Mouse (Mus musculus) heart, adult 2 months (tissue): ENCODE results near the gene Atcay. TPM values are rescaled to one million over a fixed set of nuclear protein-coding genes. Genes with fewer than 3 reads are reported as not detected.

Experiments used
- DNase-seq, 2 experiments: peaks; one replicate each; pipeline ENCODE4 v3.0.0; 2021
- H3K27ac ChIP-seq: fragments of 200-600 bp; 2 replicates; pipeline ENCODE4 v1.8.1; 2022
- H3K27me3 ChIP-seq: fragments of 200-500 bp; 2 replicates; pipeline ENCODE4 v1.6.1; 2012; ENCODE audit warnings: mild to moderate bottlenecking, low read length, inconsistent platforms, mixed read lengths; ENCODE audit not compliant: control insufficient read depth, insufficient read depth
- H3K36me3 ChIP-seq: fragments of 200-500 bp; 2 replicates; pipeline ENCODE4 v1.6.1; 2012; ENCODE audit warnings: low read length, inconsistent platforms; ENCODE audit not compliant: control insufficient read depth, insufficient read depth
- H3K4me1 ChIP-seq: fragments of 200-500 bp; 2 replicates; pipeline ENCODE4 v1.6.1; 2011; ENCODE audit warnings: low read length; ENCODE audit not compliant: control insufficient read depth, insufficient read depth
- H3K4me3 ChIP-seq: fragments of 200-600 bp; 2 replicates; pipeline ENCODE4 v1.8.1; 2022
- H3K79me2 ChIP-seq: fragments of 200-500 bp; replicated peaks from 2 replicates; pipeline ENCODE4 v1.6.1; 2012; ENCODE audit warnings: mild to moderate bottlenecking, inconsistent platforms, low read length, moderate library complexity, mixed read lengths; ENCODE audit not compliant: control insufficient read depth, insufficient read depth
- H3K9ac ChIP-seq: fragments of 200-500 bp; 2 replicates; pipeline ENCODE4 v1.6.1; 2012; ENCODE audit warnings: low read depth, mild to moderate bottlenecking, control low read depth, inconsistent platforms, low read length, mixed read lengths
- CTCF ChIP-seq: fragments of 200-600 bp; IDR thresholded peaks from 2 replicates; pipeline ENCODE4 v1.8.1; 2022; ENCODE audit warnings: antibody characterized with exemption, mild to moderate bottlenecking, moderate library complexity
- EP300 ChIP-seq: fragments of 200-500 bp; IDR thresholded peaks from 2 replicates; pipeline ENCODE4 v1.6.1; 2011; ENCODE audit warnings: low read depth, low read length, control low read depth; ENCODE audit not compliant: insufficient read depth
- POLR2A ChIP-seq: fragments of 200-500 bp; IDR thresholded peaks from 2 replicates; pipeline ENCODE4 v1.6.1; 2011; ENCODE audit warnings: mild to moderate bottlenecking, low read depth, low read length, control low read depth; ENCODE audit not compliant: insufficient read depth
- WGBS: fragments of 180-500 bp; shearing (Covaris S2); methylation state at CpG from one replicate; pipeline ENCODE4 v1.1.7; 2018; 5-methylcytosine and 5-hydroxymethylcytosine counted together
- intact Hi-C: fragments of 180-260 bp; cut with DNase I; formaldehyde crosslinking; loops from one replicate; pipeline ENCODE4 v1.15.1; 2025
- polyA plus RNA-seq: library from polyadenylated mRNA; depleted of rRNA; stranded (reverse); fragments of >200 nt; gene quantifications from 2 replicates; pipeline ENCODE4 v1.2.3, GENCODE M21; 2012
- total RNA-seq, 2 experiments: library from RNA; stranded (reverse); gene quantifications; 2 replicates each; pipeline ENCODE4 v1.2.3; 2021

Gene Atcay
- total and polyA plus RNA-seq, 3 experiments, result 0.09 to 0.14 TPM; not detected in 1

DNA sequence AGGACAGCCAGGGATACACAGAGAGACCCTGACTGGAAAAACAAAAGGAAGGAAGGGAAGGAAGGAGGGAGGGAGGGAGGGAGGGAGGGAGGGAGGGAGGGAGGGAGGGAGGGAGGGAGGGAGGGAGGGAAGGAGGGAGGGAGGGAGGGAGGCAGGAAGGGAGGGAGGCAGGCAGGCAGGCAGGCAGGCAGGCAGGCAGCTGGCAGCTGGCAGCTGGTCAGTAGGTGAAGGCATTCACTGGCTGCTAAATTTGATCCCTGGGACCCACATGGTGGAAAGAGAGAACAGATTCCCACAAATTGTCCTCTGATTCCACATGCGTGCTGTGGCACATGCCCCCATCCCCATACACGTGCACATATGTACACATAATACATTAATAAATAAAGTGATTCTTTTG lies 8.0 kb upstream of the Atcay start:
- Histone ChIP-seq H3K9ac (no peak overlapping the region), H3K79me2 (no peaks in the 10 kb centered on the region), H3K27ac (no peak overlapping the region), H3K4me3 (no peak overlapping the region), H3K36me3 (no peaks in the 10 kb centered on the region), H3K4me1 (no peaks in the 10 kb centered on the region), H3K27me3 (peaks cover 5% of the 10 kb centered on the region; the same call in 1 of the 2 replicates)
- DNase-seq, result no peak
- intact Hi-C loops, result no loop called here
- no peak for TF ChIP-seq EP300
- no peak for TF ChIP-seq CTCF
- TF ChIP-seq POLR2A, result no peak
- WGBS, result 83% methylated on average over 2 of the region's 2 CpGs

DNA sequence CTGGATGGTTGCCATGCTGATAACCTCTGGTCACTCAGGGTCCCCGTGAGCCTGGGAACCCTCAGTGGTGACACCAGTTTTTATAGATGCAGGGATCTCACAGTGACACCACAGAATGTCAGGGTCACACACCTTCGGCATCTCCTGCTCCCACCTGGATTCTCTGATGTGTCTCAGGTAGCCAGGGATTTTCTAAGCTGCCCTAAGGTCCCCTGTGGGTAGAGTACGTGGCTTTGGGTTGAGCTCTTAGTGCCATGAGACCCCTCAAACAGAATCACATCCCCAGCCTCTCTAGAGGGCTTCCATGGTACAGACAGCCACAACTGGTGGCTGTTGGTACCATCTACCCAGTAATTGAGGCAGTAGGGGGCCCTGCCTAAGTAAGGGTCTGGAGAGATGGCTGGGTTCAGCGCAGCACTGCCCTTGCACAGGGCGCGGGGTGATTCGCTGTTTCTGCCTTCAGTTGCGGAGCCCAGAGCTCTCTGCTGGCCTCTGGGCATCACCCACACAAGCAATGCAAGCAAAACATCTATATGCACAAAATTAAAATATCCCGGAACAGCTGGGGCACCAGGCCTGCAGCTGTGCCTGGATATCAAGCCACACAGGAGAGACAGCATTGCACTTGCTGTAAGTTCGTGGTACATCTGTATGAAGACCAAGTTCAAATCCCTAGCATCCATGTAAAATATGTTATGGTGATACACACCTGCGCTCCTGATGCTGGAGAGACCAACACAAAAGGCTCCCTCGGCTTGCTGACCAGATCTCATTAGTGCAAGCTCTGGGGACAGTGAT lies 6.0 kb upstream of the Atcay start:
- H3K27ac ChIP-seq, result no peak overlapping the region
- no peak overlapping the region for H3K4me3 ChIP-seq
- no peak overlapping the region for H3K9ac ChIP-seq
- peaks cover 5% of the 10 kb centered on the region; the same call in 1 of the 2 replicates for H3K27me3 ChIP-seq
- intact Hi-C loops, result no loop called here
- no peaks in the 10 kb centered on the region for H3K36me3 ChIP-seq
- H3K4me1 ChIP-seq, result peaks cover 2% of the 10 kb centered on the region
- TF ChIP-seq CTCF (no peak), EP300 (no peak), POLR2A (no peak)
- H3K79me2 ChIP-seq, result no peaks in the 10 kb centered on the region
- 86% methylated on average over 12 of the region's 12 CpGs for WGBS
- DNase-seq, result no peak

DNA sequence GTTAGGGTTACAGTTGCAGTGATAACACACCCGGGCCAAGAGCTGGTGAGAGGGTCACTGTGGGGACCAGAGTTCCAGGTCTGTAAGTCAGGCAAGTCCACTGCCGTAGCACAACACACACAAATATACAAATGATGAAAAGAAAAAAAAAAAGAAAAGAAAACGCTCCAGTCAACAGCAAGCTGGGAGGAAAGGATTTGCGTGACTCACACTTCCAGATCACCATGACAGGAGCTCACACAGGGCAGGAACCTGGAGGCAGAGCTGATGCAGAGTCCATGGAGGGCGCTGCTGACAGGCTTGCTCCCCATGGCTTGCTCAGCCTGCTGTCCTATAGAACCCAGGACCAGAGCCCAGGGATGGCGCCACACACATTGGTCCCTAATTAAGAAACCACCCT lies 3.6 kb upstream of the Atcay start:
- H3K27me3 ChIP-seq, result peaks cover 4% of the 10 kb centered on the region; the same call in 1 of the 2 replicates
- 67% methylated on average over 6 of the region's 6 CpGs for WGBS
- no peaks in the 10 kb centered on the region for H3K36me3 ChIP-seq
- TF ChIP-seq CTCF (no peak), POLR2A (no peak), EP300 (no peak)
- no peaks in the 10 kb centered on the region for H3K79me2 ChIP-seq
- DNase-seq, result no peak
- intact Hi-C loops, result no loop called here
- H3K9ac ChIP-seq, result no peak overlapping the region
- no peak overlapping the region for H3K27ac ChIP-seq
- peaks cover 2% of the 10 kb centered on the region for H3K4me1 ChIP-seq
- no peak overlapping the region for H3K4me3 ChIP-seq

DNA sequence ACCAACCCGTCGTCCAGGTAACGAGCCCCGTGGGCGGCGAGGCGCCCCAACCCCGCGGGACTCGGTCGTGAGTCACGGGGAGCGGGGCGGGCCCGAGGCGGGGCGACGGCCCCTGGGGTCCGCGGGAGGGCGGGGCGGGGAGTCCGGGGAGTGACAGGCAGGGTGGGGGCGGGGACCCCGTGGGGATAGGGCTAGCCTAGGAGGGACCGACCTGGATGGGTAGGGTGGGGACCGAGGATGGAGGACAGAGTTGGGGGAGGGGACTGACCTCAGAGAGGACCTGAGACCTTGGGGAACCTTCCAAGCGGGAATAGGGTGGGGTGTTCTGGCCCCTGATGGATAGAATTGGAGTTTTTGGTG lies 2.6 kb upstream of the Atcay start:
- H3K4me1 ChIP-seq, result peaks cover 2% of the 10 kb centered on the region
- no peak for DNase-seq
- no peaks in the 10 kb centered on the region for H3K36me3 ChIP-seq
- H3K27me3 ChIP-seq, result peaks cover 4% of the 10 kb centered on the region; the same call in 1 of the 2 replicates
- no peak for TF ChIP-seq EP300
- TF ChIP-seq POLR2A, result no peak
- intact Hi-C loops, result no loop called here
- H3K79me2 ChIP-seq, result no peaks in the 10 kb centered on the region
- 3% methylated on average over 28 of the region's 28 CpGs for WGBS
- H3K4me3 ChIP-seq, result peak overlapping the region; percentile 67
- no peak overlapping the region; the same call in 1 of the 2 replicates for H3K27ac ChIP-seq
- peak overlapping the region; percentile 76 for H3K9ac ChIP-seq

DNA sequence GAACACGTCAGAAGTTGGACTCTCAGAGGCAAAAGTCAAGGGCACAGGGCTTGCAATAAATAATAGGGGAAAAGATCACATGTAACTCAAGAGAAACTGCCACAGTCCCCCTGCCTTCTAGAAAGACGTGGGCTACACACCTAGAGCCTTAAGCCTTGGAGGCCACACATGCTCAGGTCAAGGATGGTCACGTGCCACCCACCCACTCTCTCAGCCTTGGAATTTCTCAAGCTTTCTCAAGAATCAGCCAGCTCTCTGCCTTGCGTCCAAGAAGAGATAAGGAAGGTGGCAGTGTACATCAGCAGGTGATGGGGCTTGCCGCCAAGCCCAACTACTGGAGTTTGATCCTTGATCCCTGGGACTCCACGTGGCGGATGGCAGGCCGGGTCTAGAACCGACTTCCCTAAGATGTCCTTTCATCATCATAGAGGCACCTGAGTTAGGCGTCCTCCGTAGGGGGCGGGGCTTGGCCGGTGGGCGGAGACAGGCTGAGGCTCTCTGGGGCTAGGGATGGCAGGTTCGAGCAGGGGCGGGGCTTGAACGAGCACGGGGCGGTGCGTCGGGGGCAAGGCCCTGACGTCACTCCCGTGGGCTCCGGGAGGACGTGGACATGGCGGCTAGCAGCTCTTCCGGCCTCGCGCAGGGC lies 2.1 kb upstream of the Atcay start, which contains the start of gene Zfr2:
Gene Zfr2 (plus strand): TSS at position 576 of the 646 bp plus-strand sequence.
- H3K27me3 ChIP-seq, result peaks cover 4% of the 10 kb centered on the region; the same call in 1 of the 2 replicates
- WGBS, result 10% methylated on average over 29 of the region's 29 CpGs
- no peak within 1 kb of the TSS; the same call in 1 of the 2 replicates for H3K27ac ChIP-seq
- H3K4me1 ChIP-seq, result peaks cover 2% of the 10 kb centered on the region
- peak within 1 kb of the TSS; percentile 67 for H3K4me3 ChIP-seq
- H3K9ac ChIP-seq, result peak within 1 kb of the TSS; percentile 76
- intact Hi-C loops, result no loop called here
- DNase-seq, result peak; percentile 84 to 87
- no peaks in the 10 kb centered on the region for H3K36me3 ChIP-seq
- H3K79me2 ChIP-seq, result no peaks in the 10 kb centered on the region
- TF ChIP-seq POLR2A (peak; percentile 57; the same call in 1 of the 2 replicates), CTCF (no peak)

DNA sequence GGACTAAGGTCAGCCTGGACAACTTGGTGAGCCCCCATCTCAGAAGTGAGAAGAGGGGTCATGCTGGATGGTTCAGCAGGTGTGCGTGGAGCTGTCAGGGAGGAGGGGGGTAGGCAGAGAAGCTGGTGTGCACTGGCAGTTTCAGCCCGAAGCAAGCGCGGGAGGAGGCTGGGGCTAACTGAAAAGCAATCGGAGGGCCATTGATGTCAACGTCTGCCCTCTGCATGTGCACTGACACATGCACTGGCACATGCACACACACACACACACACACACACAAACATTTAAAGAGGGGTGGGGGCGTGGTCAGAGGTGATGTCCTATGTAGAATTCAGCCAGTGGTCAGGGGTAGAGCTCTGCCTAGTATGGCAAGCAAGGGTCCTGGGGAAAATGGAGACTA lies 803 bp upstream of the Atcay start:
- H3K79me2 ChIP-seq, result no peaks in the 10 kb centered on the region
- no peak overlapping the region for H3K4me3 ChIP-seq
- intact Hi-C loops, result no loop called here
- H3K27me3 ChIP-seq, result peaks cover 4% of the 10 kb centered on the region; the same call in 1 of the 2 replicates
- WGBS, result 60% methylated on average over 7 of the region's 7 CpGs
- no peak for DNase-seq
- H3K9ac ChIP-seq, result no peak overlapping the region
- no peak for TF ChIP-seq CTCF
- TF ChIP-seq POLR2A, result no peak
- no peak for TF ChIP-seq EP300
- no peak overlapping the region for H3K27ac ChIP-seq
- H3K4me1 ChIP-seq, result peaks cover 2% of the 10 kb centered on the region
- H3K36me3 ChIP-seq, result no peaks in the 10 kb centered on the region
